Mouse (Mus musculus) G1E (cell line): ENCODE data around the gene Fadd.

Experiments
- CTCF ChIP-seq: IDR thresholded peaks from 2 replicates; pipeline ENCODE4 v1.5.1; 2012; ENCODE audit warnings: low read depth, low read length, inconsistent platforms, mixed read lengths
- GATA1 ChIP-seq: IDR thresholded peaks from 2 replicates; pipeline ENCODE4 v1.6.1; 2012; ENCODE audit warnings: borderline replicate concordance, low read length, inconsistent platforms, mixed read lengths
- POLR2AphosphoS5 ChIP-seq: IDR thresholded peaks from 2 replicates; pipeline ENCODE4 v1.6.1; 2012; ENCODE audit warnings: low read depth, low read length, inconsistent platforms; ENCODE audit not compliant: insufficient replicate concordance

DNA sequence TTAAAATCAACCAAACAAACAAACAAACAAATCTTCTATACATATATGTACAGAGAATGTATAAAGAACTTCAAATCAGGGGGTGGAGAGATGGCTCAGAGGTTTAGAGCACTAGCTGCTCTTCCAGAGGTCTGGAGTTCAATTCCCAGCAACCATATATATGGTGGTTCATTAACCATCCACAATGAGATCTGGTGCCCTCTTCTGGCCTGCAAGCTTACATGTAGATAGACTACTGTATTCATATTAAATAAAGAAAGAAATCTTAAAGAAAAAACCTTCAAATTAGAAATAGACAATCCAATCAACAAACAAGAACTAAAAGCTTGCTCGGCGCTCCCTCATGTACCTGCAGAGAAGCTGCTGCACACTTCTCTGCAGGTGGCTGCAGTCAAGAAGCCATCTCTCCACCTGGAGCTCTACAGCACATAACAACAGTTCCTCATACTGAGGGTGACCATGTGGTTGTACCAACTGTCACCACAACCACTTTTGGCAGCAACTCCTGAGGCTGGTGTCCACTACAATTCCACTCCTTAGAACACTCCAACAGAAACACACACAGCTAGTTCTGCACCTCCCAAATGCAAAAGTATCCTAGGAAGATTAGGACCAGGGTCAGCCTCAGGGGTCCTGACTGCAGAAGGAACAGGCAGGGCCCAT, 32.2 kb downstream of the Fadd start:
- TF ChIP-seq CTCF (no peak), GATA1 (no peak), POLR2AphosphoS5 (no peak)
